Mouse (Mus musculus): Measurements from ENCODE around the gene Pnkd. TPM values are rescaled to one million over a fixed set of nuclear protein-coding genes. Genes with fewer than 3 reads are reported as not detected.

Gene Pnkd
- polyA plus RNA-seq, 1 experiment, result 68.0 TPM

DNA sequence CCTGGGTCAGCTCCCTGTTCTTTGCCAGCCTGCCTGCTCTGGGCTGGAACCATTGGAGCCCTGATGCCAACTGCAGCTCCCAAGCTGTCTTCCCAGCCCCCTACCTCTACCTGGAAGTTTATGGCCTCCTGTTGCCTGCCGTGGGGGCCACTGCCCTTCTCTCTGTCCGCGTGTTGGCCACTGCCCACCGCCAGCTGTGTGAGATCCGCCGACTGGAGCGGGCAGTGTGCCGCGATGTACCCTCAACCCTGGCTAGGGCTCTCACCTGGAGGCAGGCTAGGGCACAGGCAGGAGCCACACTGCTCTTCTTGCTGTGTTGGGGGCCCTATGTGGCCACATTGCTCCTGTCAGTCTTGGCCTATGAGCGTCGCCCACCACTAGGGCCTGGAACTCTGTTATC, 5.7 kb upstream of the Pnkd start:
- H3K27me3 ChIP-seq (ENCODE audit: control insufficient read depth, insufficient read depth, insufficient read length), result no peaks in the 10 kb centered on the region
- H3K36me3 ChIP-seq (ENCODE audit: control insufficient read depth, insufficient read depth), result peaks cover 28% of the 10 kb centered on the region
- no peak overlapping the region for H3K4me3 ChIP-seq (ENCODE audit: insufficient read depth, poor library complexity, severe bottlenecking)
- H3K79me2 ChIP-seq (ENCODE audit: control insufficient read depth, insufficient read depth), result peaks cover 18% of the 10 kb centered on the region
- H3K79me3 ChIP-seq (ENCODE audit: low read depth), result peaks cover 10% of the 10 kb centered on the region
- TF ChIP-seq MAX (IDR thresholded peaks at IDR 0.05), result no peak
- TF ChIP-seq FOSL1 (IDR thresholded peaks at IDR 0.05; ENCODE audit: insufficient read depth, low read length, poor library complexity, severe bottlenecking), result no peak
- TF ChIP-seq MYOG (IDR thresholded peaks at IDR 0.05; ENCODE audit: control insufficient read depth, extremely low read depth, insufficient read length), result no peak
- TF ChIP-seq USF1 (IDR thresholded peaks at IDR 0.05; ENCODE audit: low read depth), result no peak
- TF ChIP-seq CTCF (IDR thresholded peaks at IDR 0.05; ENCODE audit: control insufficient read depth, insufficient read depth, insufficient read length), result no peak
- TF ChIP-seq CEBPB (IDR thresholded peaks at IDR 0.05; ENCODE audit: low read depth), result no peak
- TF ChIP-seq MYOD1 (IDR thresholded peaks at IDR 0.05; ENCODE audit: control insufficient read depth, insufficient read length, low read depth), result no peak
- H3ac ChIP-seq (ENCODE audit: control insufficient read depth, insufficient read length, low read depth), result no peak overlapping the region

- Histone ChIP-seq H3K27me3 (ENCODE audit: control insufficient read depth, insufficient read depth, insufficient read length) (no peaks in the 10 kb centered on the region), H3K36me3 (ENCODE audit: control insufficient read depth, insufficient read depth) (peaks cover 28% of the 10 kb centered on the region), H3K79me2 (ENCODE audit: control insufficient read depth, insufficient read depth) (peaks cover 29% of the 10 kb centered on the region), H3K4me3 (ENCODE audit: insufficient read depth, poor library complexity, severe bottlenecking) (no peak overlapping the region), H3ac (ENCODE audit: control insufficient read depth, insufficient read length, low read depth) (no peak overlapping the region), H3K79me3 (ENCODE audit: low read depth) (peaks cover 10% of the 10 kb centered on the region)
- TF ChIP-seq CEBPB (IDR thresholded peaks at IDR 0.05; ENCODE audit: low read depth), result no peak
- TF ChIP-seq MAX (IDR thresholded peaks at IDR 0.05), result no peak
- no peak for TF ChIP-seq MYOG (IDR thresholded peaks at IDR 0.05; ENCODE audit: control insufficient read depth, extremely low read depth, insufficient read length)
- no peak for TF ChIP-seq FOSL1 (IDR thresholded peaks at IDR 0.05; ENCODE audit: insufficient read depth, low read length, poor library complexity, severe bottlenecking)
- no peak for TF ChIP-seq MYOD1 (IDR thresholded peaks at IDR 0.05; ENCODE audit: control insufficient read depth, insufficient read length, low read depth)
- no peak for TF ChIP-seq CTCF (IDR thresholded peaks at IDR 0.05; ENCODE audit: control insufficient read depth, insufficient read depth, insufficient read length)
- no peak for TF ChIP-seq USF1 (IDR thresholded peaks at IDR 0.05; ENCODE audit: low read depth)
Measured at GRCm38 (mm10) chr1:74280591-74281325, 4.0 kb upstream of the Pnkd start.

DNA sequence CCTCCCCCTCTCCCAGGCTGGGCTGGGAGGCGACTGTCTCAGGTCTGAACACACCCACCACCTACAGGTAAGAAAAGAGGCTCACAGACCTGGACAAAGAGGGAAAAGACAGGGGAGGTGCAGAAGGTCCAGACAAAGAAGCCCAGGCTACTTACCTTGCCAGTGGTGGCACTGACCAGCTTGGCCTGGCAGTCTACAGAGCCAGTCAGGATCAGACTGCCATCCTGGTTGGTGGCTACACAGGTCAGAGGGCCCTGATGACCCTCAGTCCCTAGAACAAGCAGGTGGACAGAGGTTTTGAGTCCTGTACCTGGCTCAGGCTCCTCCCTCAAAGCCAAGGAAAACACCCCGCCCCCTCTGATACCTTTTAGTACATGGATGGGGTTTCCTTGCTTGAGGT, 3.4 kb upstream of the Pnkd start:
- Histone ChIP-seq H3K79me2 (ENCODE audit: control insufficient read depth, insufficient read depth) (peaks cover 31% of the 10 kb centered on the region), H3K36me3 (ENCODE audit: control insufficient read depth, insufficient read depth) (peaks cover 28% of the 10 kb centered on the region), H3K27me3 (ENCODE audit: control insufficient read depth, insufficient read depth, insufficient read length) (no peaks in the 10 kb centered on the region), H3K79me3 (ENCODE audit: low read depth) (peaks cover 10% of the 10 kb centered on the region), H3K4me3 (ENCODE audit: insufficient read depth, poor library complexity, severe bottlenecking) (no peak overlapping the region), H3ac (ENCODE audit: control insufficient read depth, insufficient read length, low read depth) (no peak overlapping the region)
- no peak for TF ChIP-seq MAX (IDR thresholded peaks at IDR 0.05)
- no peak for TF ChIP-seq CTCF (IDR thresholded peaks at IDR 0.05; ENCODE audit: control insufficient read depth, insufficient read depth, insufficient read length)
- no peak for TF ChIP-seq MYOG (IDR thresholded peaks at IDR 0.05; ENCODE audit: control insufficient read depth, extremely low read depth, insufficient read length)
- no peak for TF ChIP-seq MYOD1 (IDR thresholded peaks at IDR 0.05; ENCODE audit: control insufficient read depth, insufficient read length, low read depth)
- no peak for TF ChIP-seq USF1 (IDR thresholded peaks at IDR 0.05; ENCODE audit: low read depth)
- TF ChIP-seq FOSL1 (IDR thresholded peaks at IDR 0.05; ENCODE audit: insufficient read depth, low read length, poor library complexity, severe bottlenecking), result no peak

- H3K79me2 ChIP-seq (ENCODE audit: control insufficient read depth, insufficient read depth), result peaks cover 31% of the 10 kb centered on the region
- H3K36me3 ChIP-seq (ENCODE audit: control insufficient read depth, insufficient read depth), result peaks cover 31% of the 10 kb centered on the region
- peaks cover 10% of the 10 kb centered on the region for H3K79me3 ChIP-seq (ENCODE audit: low read depth)
- H3ac ChIP-seq (ENCODE audit: control insufficient read depth, insufficient read length, low read depth), result no peak overlapping the region
- no peak for TF ChIP-seq MYOD1 (IDR thresholded peaks at IDR 0.05; ENCODE audit: control insufficient read depth, insufficient read length, low read depth)
- no peaks in the 10 kb centered on the region for H3K27me3 ChIP-seq (ENCODE audit: control insufficient read depth, insufficient read depth, insufficient read length)
- H3K4me3 ChIP-seq (ENCODE audit: insufficient read depth, poor library complexity, severe bottlenecking), result no peak overlapping the region
Measured at GRCm38 (mm10) chr1:74281886-74282285, 2.8 kb upstream of the Pnkd start.

DNA sequence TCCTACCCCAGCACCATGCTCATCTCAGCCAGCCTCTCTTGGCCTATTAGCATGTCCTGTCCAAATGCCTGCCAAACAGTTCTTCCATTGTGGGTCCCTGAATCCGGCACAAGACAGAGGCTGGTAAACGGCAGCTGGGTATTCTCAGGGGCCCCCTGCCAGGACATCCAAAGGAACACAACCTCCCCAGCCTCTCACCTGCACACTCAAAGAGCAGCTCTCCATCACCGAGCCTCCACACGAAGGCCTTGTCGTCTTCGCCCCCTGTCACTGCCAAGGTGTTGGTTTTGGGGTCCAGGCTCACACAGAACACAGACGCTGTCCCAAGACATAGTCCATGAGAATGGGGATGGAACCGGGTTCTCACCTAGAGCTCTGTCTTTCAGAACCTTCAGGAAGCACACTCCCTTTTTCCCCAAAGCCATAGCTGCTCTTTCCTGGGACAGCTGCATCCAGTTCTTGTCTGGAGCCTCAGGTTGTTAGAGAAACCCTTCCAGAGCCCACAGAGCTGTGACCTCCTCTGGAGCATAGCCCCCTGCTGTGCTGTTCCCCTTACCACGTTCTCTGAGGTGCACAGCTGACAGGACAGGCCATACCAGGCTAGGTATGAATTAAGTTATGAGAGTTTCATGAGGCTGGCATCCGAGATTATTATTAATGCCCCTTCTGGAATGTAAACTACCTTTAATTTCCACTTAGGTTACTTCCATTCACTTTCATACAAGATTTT, 1.7 kb upstream of the Pnkd start:
- Histone ChIP-seq H3K27me3 (ENCODE audit: control insufficient read depth, insufficient read depth, insufficient read length) (no peaks in the 10 kb centered on the region), H3K36me3 (ENCODE audit: control insufficient read depth, insufficient read depth) (peaks cover 40% of the 10 kb centered on the region), H3K79me2 (ENCODE audit: control insufficient read depth, insufficient read depth) (peaks cover 31% of the 10 kb centered on the region), H3K79me3 (ENCODE audit: low read depth) (peaks cover 10% of the 10 kb centered on the region), H3K4me3 (ENCODE audit: insufficient read depth, poor library complexity, severe bottlenecking) (no peak overlapping the region), H3ac (ENCODE audit: control insufficient read depth, insufficient read length, low read depth) (no peak overlapping the region)
- TF ChIP-seq USF1 (IDR thresholded peaks at IDR 0.05; ENCODE audit: low read depth), result no peak
- TF ChIP-seq FOSL1 (IDR thresholded peaks at IDR 0.05; ENCODE audit: insufficient read depth, low read length, poor library complexity, severe bottlenecking), result no peak
- no peak for TF ChIP-seq CTCF (IDR thresholded peaks at IDR 0.05; ENCODE audit: control insufficient read depth, insufficient read depth, insufficient read length)
- TF ChIP-seq MYOG (IDR thresholded peaks at IDR 0.05; ENCODE audit: control insufficient read depth, extremely low read depth, insufficient read length), result no peak
- no peak for TF ChIP-seq MAX (IDR thresholded peaks at IDR 0.05)
- no peak for TF ChIP-seq CEBPB (IDR thresholded peaks at IDR 0.05; ENCODE audit: low read depth)
- no peak for TF ChIP-seq MYOD1 (IDR thresholded peaks at IDR 0.05; ENCODE audit: control insufficient read depth, insufficient read length, low read depth)

All from C2C12 (cell line).